Mouse (Mus musculus): ENCODE measurements around the gene Trem1. TPM values are rescaled to one million over a fixed set of nuclear protein-coding genes. Genes with fewer than 3 reads are reported as not detected.

The Trem1 gene
- polyA plus RNA-seq, 1 experiment = 0.68 TPM

GRCm38 (mm10) chr17:48230680-48231079 lies 1.9 kb upstream of the Trem1 start:
- TF ChIP-seq CTCF (IDR thresholded peaks at IDR 0.05; ENCODE audit: extremely low read depth, insufficient read depth, insufficient read length, insufficient replicate concordance) = no peak
- peaks cover 3% of the 10 kb centered on the region; the same call in 1 of the 2 replicates for H3K4me1 ChIP-seq (ENCODE audit: control insufficient read depth, insufficient read depth, insufficient read length)
- no peaks in the 10 kb centered on the region for H3K36me3 ChIP-seq (ENCODE audit: control insufficient read depth, insufficient read depth, low read length)
- no peak overlapping the region for H3K4me3 ChIP-seq (ENCODE audit: extremely low read depth, insufficient read depth, insufficient read length)
- DNase-seq (ENCODE audit: low read depth in 1 of 2, low spot score in 2 of 2) = no peak
- no peak overlapping the region for H3K27ac ChIP-seq (ENCODE audit: insufficient read depth, low read length)
- 28% methylated on average over 7 of the region's 7 CpGs for WGBS
- no peaks in the 10 kb centered on the region for H3K27me3 ChIP-seq (ENCODE audit: control insufficient read depth, insufficient read depth, low read length)

GRCm38 (mm10) chr17:48233789-48234188 lies 1.2 kb downstream of the Trem1 start:
- Histone ChIP-seq H3K27ac (ENCODE audit: insufficient read depth, low read length) (no peak overlapping the region), H3K4me3 (ENCODE audit: extremely low read depth, insufficient read depth, insufficient read length) (no peak overlapping the region), H3K27me3 (ENCODE audit: control insufficient read depth, insufficient read depth, low read length) (no peaks in the 10 kb centered on the region), H3K4me1 (ENCODE audit: control insufficient read depth, insufficient read depth, insufficient read length) (peaks cover 3% of the 10 kb centered on the region; the same call in 1 of the 2 replicates), H3K36me3 (ENCODE audit: control insufficient read depth, insufficient read depth, low read length) (no peaks in the 10 kb centered on the region)
- TF ChIP-seq POLR2A (IDR thresholded peaks at IDR 0.05; ENCODE audit: low read depth, low read length) (no peak), CTCF (IDR thresholded peaks at IDR 0.05; ENCODE audit: extremely low read depth, insufficient read depth, insufficient read length, insufficient replicate concordance) (no peak)
- no peak for DNase-seq (ENCODE audit: low read depth in 1 of 2, low spot score in 2 of 2)
- WGBS = 91% methylated on average over 4 of the region's 4 CpGs

GRCm38 (mm10) chr17:48234550-48234949 lies 2.0 kb downstream of the Trem1 start:
- Histone ChIP-seq H3K4me1 (ENCODE audit: control insufficient read depth, insufficient read depth, insufficient read length) (peaks cover 3% of the 10 kb centered on the region; the same call in 1 of the 2 replicates), H3K36me3 (ENCODE audit: control insufficient read depth, insufficient read depth, low read length) (no peaks in the 10 kb centered on the region), H3K27me3 (ENCODE audit: control insufficient read depth, insufficient read depth, low read length) (no peaks in the 10 kb centered on the region), H3K27ac (ENCODE audit: insufficient read depth, low read length) (no peak overlapping the region), H3K4me3 (ENCODE audit: extremely low read depth, insufficient read depth, insufficient read length) (no peak overlapping the region)
- DNase-seq (ENCODE audit: low read depth in 1 of 2, low spot score in 2 of 2) = no peak
- WGBS = 77% methylated on average over 5 of the region's 5 CpGs
- no peak for TF ChIP-seq POLR2A (IDR thresholded peaks at IDR 0.05; ENCODE audit: low read depth, low read length)
- no peak for TF ChIP-seq CTCF (IDR thresholded peaks at IDR 0.05; ENCODE audit: extremely low read depth, insufficient read depth, insufficient read length, insufficient replicate concordance)

- 80% methylated on average over 4 of the region's 4 CpGs for WGBS
- H3K4me1 ChIP-seq (ENCODE audit: control insufficient read depth, insufficient read depth, insufficient read length) = peaks cover 3% of the 10 kb centered on the region; the same call in 1 of the 2 replicates
Measured at GRCm38 (mm10) chr17:48235773-48236370, 3.3 kb downstream of the Trem1 start.

GRCm38 (mm10) chr17:48237621-48238020 lies 5.1 kb downstream of the Trem1 start:
- no peak overlapping the region for H3K4me3 ChIP-seq (ENCODE audit: extremely low read depth, insufficient read depth, insufficient read length)
- 87% methylated on average over 8 of the region's 8 CpGs for WGBS
- no peak for DNase-seq (ENCODE audit: low read depth in 1 of 2, low spot score in 2 of 2)
- no peak overlapping the region for H3K27ac ChIP-seq (ENCODE audit: insufficient read depth, low read length)
- peaks cover 2% of the 10 kb centered on the region; the same call in 1 of the 2 replicates for H3K4me1 ChIP-seq (ENCODE audit: control insufficient read depth, insufficient read depth, insufficient read length)
- no peaks in the 10 kb centered on the region for H3K27me3 ChIP-seq (ENCODE audit: control insufficient read depth, insufficient read depth, low read length)
- H3K36me3 ChIP-seq (ENCODE audit: control insufficient read depth, insufficient read depth, low read length) = no peaks in the 10 kb centered on the region
- TF ChIP-seq CTCF (IDR thresholded peaks at IDR 0.05; ENCODE audit: extremely low read depth, insufficient read depth, insufficient read length, insufficient replicate concordance) (no peak), POLR2A (IDR thresholded peaks at IDR 0.05; ENCODE audit: low read depth, low read length) (no peak)

More at GRCm38 (mm10) chr17:48235773-48236370, 3.3 kb downstream of the Trem1 start:
- DNase-seq (ENCODE audit: low read depth in 1 of 2, low spot score in 2 of 2) = no peak
- H3K4me3 ChIP-seq (ENCODE audit: extremely low read depth, insufficient read depth, insufficient read length) = no peak overlapping the region
- no peaks in the 10 kb centered on the region for H3K36me3 ChIP-seq (ENCODE audit: control insufficient read depth, insufficient read depth, low read length)
- no peak overlapping the region for H3K27ac ChIP-seq (ENCODE audit: insufficient read depth, low read length)
- H3K27me3 ChIP-seq (ENCODE audit: control insufficient read depth, insufficient read depth, low read length) = no peaks in the 10 kb centered on the region
- TF ChIP-seq CTCF (IDR thresholded peaks at IDR 0.05; ENCODE audit: extremely low read depth, insufficient read depth, insufficient read length, insufficient replicate concordance) (no peak), POLR2A (IDR thresholded peaks at IDR 0.05; ENCODE audit: low read depth, low read length) (no peak)

- no peak for TF ChIP-seq CTCF (IDR thresholded peaks at IDR 0.05; ENCODE audit: extremely low read depth, insufficient read depth, insufficient read length, insufficient replicate concordance)
- TF ChIP-seq POLR2A (IDR thresholded peaks at IDR 0.05; ENCODE audit: low read depth, low read length) = no peak
- no peaks in the 10 kb centered on the region for H3K27me3 ChIP-seq (ENCODE audit: control insufficient read depth, insufficient read depth, low read length)
- H3K36me3 ChIP-seq (ENCODE audit: control insufficient read depth, insufficient read depth, low read length) = no peaks in the 10 kb centered on the region
- H3K4me1 ChIP-seq (ENCODE audit: control insufficient read depth, insufficient read depth, insufficient read length) = no peaks in the 10 kb centered on the region
- WGBS = 65% methylated on average over 11 of the region's 11 CpGs
- DNase-seq (ENCODE audit: low read depth in 1 of 2, low spot score in 2 of 2) = no peak
- no peak within 1 kb of the TSS for H3K4me3 ChIP-seq (ENCODE audit: extremely low read depth, insufficient read depth, insufficient read length)
- H3K27ac ChIP-seq (ENCODE audit: insufficient read depth, low read length) = no peak within 1 kb of the TSS
Measured at GRCm38 (mm10) chr17:48247221-48247928, 14.8 kb downstream of the Trem1 start, which contains the start of gene Trem3. Gene Trem3, plus strand, starts transcription at chr17:48247777.

- DNase-seq (ENCODE audit: low read depth in 1 of 2, low spot score in 2 of 2) = no peak
- Histone ChIP-seq H3K4me3 (ENCODE audit: extremely low read depth, insufficient read depth, insufficient read length) (no peak overlapping the region), H3K27ac (ENCODE audit: insufficient read depth, low read length) (no peak overlapping the region), H3K36me3 (ENCODE audit: control insufficient read depth, insufficient read depth, low read length) (no peaks in the 10 kb centered on the region), H3K4me1 (ENCODE audit: control insufficient read depth, insufficient read depth, insufficient read length) (no peaks in the 10 kb centered on the region), H3K27me3 (ENCODE audit: control insufficient read depth, insufficient read depth, low read length) (no peaks in the 10 kb centered on the region)
- no peak for TF ChIP-seq CTCF (IDR thresholded peaks at IDR 0.05; ENCODE audit: extremely low read depth, insufficient read depth, insufficient read length, insufficient replicate concordance)
- no peak for TF ChIP-seq POLR2A (IDR thresholded peaks at IDR 0.05; ENCODE audit: low read depth, low read length)
Measured at GRCm38 (mm10) chr17:48249039-48249438, 16.5 kb downstream of the Trem1 start.
